23 mouse cellular contexts compared by ENCODE assay signal in the genomic region with DNA sequence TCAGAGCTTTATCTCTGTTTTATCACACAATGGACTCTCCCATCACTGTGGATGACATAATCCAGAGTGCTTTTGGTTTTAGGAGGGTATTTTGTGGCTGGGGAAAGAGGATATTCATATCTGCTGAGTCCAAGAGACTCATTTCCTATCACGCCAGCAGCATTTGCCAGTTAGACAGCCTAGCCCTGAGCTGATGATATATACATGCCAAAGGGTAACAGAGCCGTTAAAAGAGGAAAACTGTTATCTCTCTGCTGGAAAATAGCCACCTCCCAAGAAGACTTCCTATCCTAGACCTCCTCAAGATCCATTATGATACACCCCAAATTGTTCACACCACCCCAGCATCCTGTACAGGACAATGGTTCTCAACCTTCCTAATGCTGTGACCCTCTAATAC.
"Had no signal": no experiment of that assay in that cellular context is flagged by ENCODE, and none has a peak within 500 bp of the region (broad histone marks: within the 10 kb centered on the region; RNA-seq: fewer than 3 reads in every experiment).

No protein-coding gene starts in this region.

- DNase-seq: kidney, adult 18-20 months; kidney, adult 9 months; kidney, postnatal 14 days; kidney, postnatal 4 days; layer of hippocampus, postnatal 36 days; lung, adult 18-20 months; lung, postnatal 10 days; lung, postnatal 36 days; midbrain, embryonic 14.5 days; right cerebral cortex, adult 18-20 months; right cerebral cortex, postnatal 14 days; right cerebral cortex, postnatal 4 days; thymus, adult 2 months; thymus, postnatal 14 days; thymus, postnatal 4 days had no signal

- H3K4me1 ChIP-seq: limb, embryonic 10.5 days; limb, embryonic 13.5 days; lung, embryonic 15.5 days; midbrain, embryonic 10.5 days; neural tube, embryonic 12.5 days; neural tube, embryonic 15.5 days had no signal

- H3K9ac ChIP-seq: limb, embryonic 13.5 days; lung, embryonic 15.5 days; neural tube, embryonic 12.5 days; neural tube, embryonic 15.5 days had no signal

- H3K27ac ChIP-seq: limb, embryonic 10.5 days; limb, embryonic 13.5 days; lung, embryonic 15.5 days; midbrain, embryonic 10.5 days; neural tube, embryonic 12.5 days; neural tube, embryonic 15.5 days; stomach, postnatal 0 days had no signal

- H3K4me2 ChIP-seq: limb, embryonic 13.5 days; lung, embryonic 15.5 days; neural tube, embryonic 12.5 days; neural tube, embryonic 15.5 days had no signal

- H3K4me3 ChIP-seq: limb, embryonic 10.5 days; limb, embryonic 13.5 days; lung, embryonic 15.5 days; megakaryocyte, embryonic 14.5 days; midbrain, embryonic 10.5 days; neural tube, embryonic 12.5 days; neural tube, embryonic 15.5 days had no signal

- H3K36me3 ChIP-seq: limb, embryonic 10.5 days; limb, embryonic 13.5 days; lung, embryonic 15.5 days; midbrain, embryonic 10.5 days; neural tube, embryonic 12.5 days; neural tube, embryonic 15.5 days had no signal

- H3K27me3 ChIP-seq: limb, embryonic 13.5 days; lung, embryonic 15.5 days; megakaryocyte, embryonic 14.5 days; neural tube, embryonic 12.5 days; neural tube, embryonic 15.5 days had no signal

- H3K9me3 ChIP-seq: limb, embryonic 10.5 days; limb, embryonic 13.5 days; lung, embryonic 15.5 days; megakaryocyte, embryonic 14.5 days; midbrain, embryonic 10.5 days; neural tube, embryonic 12.5 days; neural tube, embryonic 15.5 days had no signal
